Mouse (Mus musculus) lung, postnatal 0 days (tissue): ENCODE data around the gene Sdhaf3.
"Not testable (repeated sequence)": the region's sequence is repeated elsewhere in the genome, so short reads cannot be mapped to it uniquely, and the experiment has no call there.

Experiments used
- CTCF ChIP-seq: IDR thresholded peaks from 2 replicates; pipeline ENCODE4 v1.5.1; 2016; ENCODE audit warnings: antibody characterized with exemption, mild to moderate bottlenecking
- EP300 ChIP-seq: IDR thresholded peaks from 2 replicates; pipeline ENCODE4 v1.6.1; 2016; ENCODE audit warnings: antibody characterized with exemption, mild to moderate bottlenecking, control low read depth

- not testable (repeated sequence) for TF ChIP-seq CTCF, EP300
Observed at GRCm38 (mm10) chr6:6959234-6959633, 3.4 kb downstream of the Sdhaf3 start.
